Mouse (Mus musculus) CH12.LX (cell line): ENCODE data around the gene Grip1. TPM values are rescaled to one million over a fixed set of nuclear protein-coding genes. Genes with fewer than 3 reads are reported as not detected.

Experiments used
- DNase-seq: peaks from one replicate; pipeline ENCODE4 v3.0.0-alpha.2; 2013; ENCODE audit errors: extremely low read depth
- H3K27ac ChIP-seq: 2 replicates; pipeline ENCODE4 v1.5.1; 2012; ENCODE audit warnings: low read depth, mild to moderate bottlenecking, control low read depth, moderate library complexity; ENCODE audit not compliant: insufficient read depth
- H3K27me3 ChIP-seq: replicated peaks from 2 replicates; pipeline ENCODE3; 2012; ENCODE audit warnings: inconsistent platforms
- H3K36me3 ChIP-seq, 2 experiments: replicated peaks in 1 of 2; 2 replicates each; pipeline versions ENCODE3 to v1.6.1; 2012; ENCODE audit warnings: inconsistent platforms in 1 of 2, low read length in 1 of 2, mild to moderate bottlenecking in 1 of 2, mixed read lengths in 1 of 2, moderate library complexity in 1 of 2; ENCODE audit not compliant: control insufficient read depth in 1 of 2, insufficient read depth in 1 of 2
- H3K4me1 ChIP-seq, 2 experiments: 2 replicates each; pipeline ENCODE4 v1.6.1; 2012; ENCODE audit warnings: inconsistent platforms in 1 of 2, moderate library complexity in 1 of 2; ENCODE audit not compliant: insufficient read depth in 2 of 2, control insufficient read depth in 1 of 2
- H3K4me2 ChIP-seq: 2 replicates; pipeline ENCODE4 v1.6.1; 2012; ENCODE audit warnings: low read depth, mild to moderate bottlenecking, control low read depth; ENCODE audit not compliant: poor library complexity, insufficient read depth, severe bottlenecking
- H3K4me3 ChIP-seq, 3 experiments: fragments of 150-350 bp in 1 of 3; sonication (generic) in 1 of 3; replicated peaks in 1 of 3; 2 replicates each; pipeline versions ENCODE3 to v1.5.1; 2011 to 2012; ENCODE audit warnings: low read depth in 2 of 3, low read length in 2 of 3, mild to moderate bottlenecking in 2 of 3, moderate library complexity in 2 of 3, control low read depth in 1 of 3, improper control_type of control experiment in 1 of 3, inconsistent platforms in 1 of 3, mixed read lengths in 1 of 3; ENCODE audit not compliant: poor library complexity in 1 of 3
- H3K79me2 ChIP-seq: replicated peaks from 2 replicates; pipeline ENCODE4 v1.6.1; 2012; ENCODE audit warnings: mild to moderate bottlenecking, moderate library complexity; ENCODE audit not compliant: control insufficient read depth, poor library complexity, insufficient read depth, severe bottlenecking; ENCODE audit errors: extremely low read depth
- H3K9ac ChIP-seq: 2 replicates; pipeline ENCODE4 v1.6.1; 2012; ENCODE audit warnings: low read depth, mild to moderate bottlenecking, control low read depth, moderate library complexity; ENCODE audit not compliant: insufficient read depth
- H3K9me3 ChIP-seq: replicated peaks from 2 replicates; pipeline ENCODE3; 2012; ENCODE audit warnings: low read length, inconsistent platforms, mixed read lengths
- CHD2 ChIP-seq: IDR thresholded peaks from 2 replicates; pipeline ENCODE4 v1.6.1; 2011; ENCODE audit warnings: low read length, improper control_type of control experiment
- ELF1 ChIP-seq: IDR thresholded peaks from 2 replicates; pipeline ENCODE4 v1.6.1; 2014; ENCODE audit warnings: low read depth, mild to moderate bottlenecking, inconsistent platforms, low read length, improper control_type of control experiment
- HCFC1 ChIP-seq: IDR thresholded peaks from 2 replicates; pipeline ENCODE4 v1.6.1; 2012; ENCODE audit warnings: low read depth, mild to moderate bottlenecking, inconsistent platforms, low read length, improper control_type of control experiment
- IRF4 ChIP-seq: IDR thresholded peaks from 2 replicates; pipeline ENCODE4 v1.6.1; 2014; ENCODE audit warnings: low read depth, mild to moderate bottlenecking, inconsistent platforms, low read length, improper control_type of control experiment
- JUN ChIP-seq: IDR thresholded peaks from 2 replicates; pipeline ENCODE4 v1.6.1; 2011; ENCODE audit warnings: low read depth, mild to moderate bottlenecking, low read length, improper control_type of control experiment, moderate library complexity; ENCODE audit not compliant: insufficient read depth
- MAX ChIP-seq: IDR thresholded peaks from 2 replicates; pipeline ENCODE4 v1.6.1; 2011; ENCODE audit warnings: low read length, improper control_type of control experiment
- NRF1 ChIP-seq: IDR thresholded peaks from 2 replicates; pipeline ENCODE4 v1.6.1; 2014; ENCODE audit warnings: low read depth, mild to moderate bottlenecking, inconsistent platforms, low read length, improper control_type of control experiment, moderate library complexity
- POLR2AphosphoS2 ChIP-seq: IDR thresholded peaks from 2 replicates; pipeline ENCODE4 v1.6.1; 2011; ENCODE audit warnings: low read depth, low read length, improper control_type of control experiment
- RAD21 ChIP-seq: IDR thresholded peaks from 2 replicates; pipeline ENCODE4 v1.6.1; 2011; ENCODE audit warnings: low read depth, mild to moderate bottlenecking, low read length, improper control_type of control experiment, moderate library complexity
- RCOR1 ChIP-seq: conservative IDR thresholded peaks from 2 replicates; pipeline ENCODE4 v1.6.1; 2012; ENCODE audit warnings: low read depth, mild to moderate bottlenecking, inconsistent platforms, low read length, improper control_type of control experiment
- TCF12 ChIP-seq: IDR thresholded peaks from 2 replicates; pipeline ENCODE4 v1.6.1; 2014; ENCODE audit warnings: low read depth, mild to moderate bottlenecking, inconsistent platforms, low read length, improper control_type of control experiment
- UBTF ChIP-seq: IDR thresholded peaks from 2 replicates; pipeline ENCODE4 v1.6.1; 2012; ENCODE audit warnings: low read depth, mild to moderate bottlenecking, inconsistent platforms, low read length, improper control_type of control experiment, moderate library complexity
- USF2 ChIP-seq: conservative IDR thresholded peaks from 2 replicates; pipeline ENCODE4 v1.6.1; 2011; ENCODE audit warnings: low read depth, low read length, improper control_type of control experiment
- dilution Hi-C: fragments of 300-500 bp; cut with MboI; formaldehyde crosslinking; loops from 2 replicates; pipeline ENCODE4 v1.14.3; 2020; ENCODE audit warnings: low sequenced_read_pairs; ENCODE audit not compliant: extremely low pct_unique_long_range_greater_than_20kb, extremely low pct_ligation_motif_present
- in situ Hi-C: fragments of 300-500 bp; cut with MboI; formaldehyde crosslinking; loops from 3 replicates; pipeline ENCODE4 v1.14.3; 2019; ENCODE audit warnings: low sequenced_read_pairs, low pct_ligation_motif_present, low pct_unique_long_range_greater_than_20kb, mixed read lengths
- polyA plus RNA-seq: library from polyadenylated mRNA; unstranded; fragments of >175 nt; gene quantifications from 2 replicates; pipeline ENCODE4 v1.2.1, GENCODE M21; 2012; ENCODE audit warnings: low read depth; ENCODE audit not compliant: insufficient read length
- total RNA-seq, 2 experiments: library from RNA; depleted of rRNA; stranded (reverse); fragments of 300-350 nt in 1 of 2; fragments of >200 nt in 1 of 2; gene quantifications; 2 replicates each; pipeline ENCODE4 v1.2.3; 2012 to 2014

Gene Grip1
- total and polyA plus RNA-seq, 3 experiments: 0.09 to 0.33 (median 0.13) TPM

DNA sequence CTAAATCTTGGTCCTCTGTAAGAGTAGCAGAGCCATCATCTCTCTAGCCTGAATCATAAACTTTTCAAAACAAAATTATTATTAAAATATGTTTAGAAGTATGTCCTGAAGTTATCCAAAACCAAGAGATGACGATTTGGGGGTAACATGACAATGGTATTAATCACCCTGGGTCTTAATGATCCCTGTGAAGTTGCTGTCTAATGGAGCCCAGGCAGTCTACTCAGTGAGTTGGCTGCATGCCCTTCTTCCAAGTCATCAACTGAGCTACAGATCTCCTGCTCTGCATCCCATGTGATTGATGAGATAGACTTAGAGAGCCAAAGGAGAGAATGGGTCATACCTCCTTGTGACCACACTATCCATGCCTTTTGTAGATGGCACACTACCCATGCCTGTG, 433.1 kb downstream of the Grip1 start:
- in situ Hi-C loops (no loop called here), dilution Hi-C loops (no loop called here)

GRCm38 (mm10) chr10:119902754-119903153, 449.1 kb downstream of the Grip1 start:
- in situ Hi-C loops: no loop called here
- no peak for DNase-seq
- Histone ChIP-seq H3K27me3 (no peaks in the 10 kb centered on the region), H3K36me3 (no peaks in the 10 kb centered on the region), H3K79me2 (no peaks in the 10 kb centered on the region), H3K4me1 (no peaks in the 10 kb centered on the region), H3K4me2 (no peak overlapping the region), H3K9ac (no peak overlapping the region), H3K9me3 (no peaks in the 10 kb centered on the region), H3K4me3 (no peak overlapping the region), H3K27ac (no peak overlapping the region)
- TF ChIP-seq RCOR1: no peak
- no peak for TF ChIP-seq TCF12
- TF ChIP-seq UBTF: no peak
- TF ChIP-seq JUN: no peak
- TF ChIP-seq HCFC1: no peak
- dilution Hi-C loops: no loop called here

More for the DNA sequence above, 433.1 kb downstream of the Grip1 start:
- H3K4me1 ChIP-seq: peaks cover 0 to 4% of the 10 kb centered on the region in 2 experiments; a peak in 1 of 4 replicates
- DNase-seq: no peak
- H3K36me3 ChIP-seq: no peaks in the 10 kb centered on the region
- no peaks in the 10 kb centered on the region for H3K9me3 ChIP-seq
- no peak overlapping the region for H3K9ac ChIP-seq
- no peaks in the 10 kb centered on the region for H3K27me3 ChIP-seq
- no peak overlapping the region for H3K4me3 ChIP-seq
- H3K79me2 ChIP-seq: no peaks in the 10 kb centered on the region
- H3K27ac ChIP-seq: no peak overlapping the region
- no peak for TF ChIP-seq RAD21
- H3K4me2 ChIP-seq: no peak overlapping the region

GRCm38 (mm10) chr10:119906869-119907268, 453.2 kb downstream of the Grip1 start:
- Histone ChIP-seq H3K27ac (no peak overlapping the region), H3K9me3 (no peaks in the 10 kb centered on the region), H3K79me2 (no peaks in the 10 kb centered on the region), H3K4me1 (no peaks in the 10 kb centered on the region), H3K27me3 (no peaks in the 10 kb centered on the region), H3K36me3 (no peaks in the 10 kb centered on the region), H3K9ac (no peak overlapping the region), H3K4me3 (no peak overlapping the region), H3K4me2 (no peak overlapping the region)
- DNase-seq: no peak
- TF ChIP-seq USF2 (no peak), HCFC1 (no peak), NRF1 (no peak), IRF4 (no peak), POLR2AphosphoS2 (no peak), CHD2 (no peak), JUN (no peak), MAX (no peak), ELF1 (no peak)
- dilution Hi-C loops: no loop called here
- in situ Hi-C loops: no loop called here
